Comparison of ENCODE assay signal across 13 mouse cellular contexts in the genomic region with DNA sequence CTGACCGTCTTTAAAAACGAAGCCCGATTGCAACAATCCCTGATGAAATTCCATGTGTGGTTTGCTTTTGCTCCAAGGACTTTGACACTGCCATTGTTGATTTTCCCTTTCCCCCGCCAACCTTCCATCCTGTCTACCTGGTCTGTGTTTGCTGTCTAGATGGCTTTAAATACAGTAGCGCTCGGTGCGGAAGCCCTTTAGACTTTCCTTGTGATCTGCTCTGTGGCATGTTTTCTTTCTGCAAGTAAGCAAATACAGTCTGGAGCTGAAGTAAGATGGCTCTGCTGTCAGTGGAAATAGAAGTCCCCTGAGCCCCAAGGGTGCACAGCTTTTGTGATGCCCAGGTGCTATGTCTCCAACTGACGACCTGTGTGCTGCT. TPM values are rescaled to one million over a fixed set of nuclear protein-coding genes. Genes with fewer than 3 reads are reported as not detected.
DNase-seq lines count a peak whose midpoint lies in the region; ATAC-seq and TF ChIP-seq lines count a peak whose summit lies in the region.
"Had no signal": no experiment of that assay in that cellular context is flagged by ENCODE, and none has a peak within 500 bp of the region (broad histone marks: within the 10 kb centered on the region; RNA-seq: fewer than 3 reads in every experiment).

No protein-coding gene starts in this region.

- peak; percentile 37 for ATAC-seq in intestine, embryonic 16.5 days
- ATAC-seq in midbrain, embryonic 15.5 days (replicated peaks), result no peak

- no peaks in the 10 kb centered on the region for H3K27me3 ChIP-seq in spleen, adult 2 months (ENCODE audit: control insufficient read depth, insufficient read depth, low read length)
- no peaks in the 10 kb centered on the region for H3K27me3 ChIP-seq in intestine, embryonic 16.5 days (replicated peaks; ENCODE audit: control insufficient read depth, insufficient read depth, low read length)
- H3K27me3 ChIP-seq in midbrain, embryonic 15.5 days (replicated peaks), result no peaks in the 10 kb centered on the region

- TF ChIP-seq CTCF in spleen, adult 2 months (IDR thresholded peaks at IDR 0.05; ENCODE audit: extremely low read depth, insufficient read depth, insufficient read length, insufficient replicate concordance), result no peak

- H3K4me1 ChIP-seq in spleen, adult 2 months (ENCODE audit: control insufficient read depth, insufficient read depth, insufficient read length), result peaks cover 2% of the 10 kb centered on the region; the same call in 1 of the 2 replicates
- no peaks in the 10 kb centered on the region for H3K4me1 ChIP-seq in intestine, embryonic 16.5 days (ENCODE audit: control insufficient read depth, insufficient read depth, low read length)
- H3K4me1 ChIP-seq in midbrain, embryonic 15.5 days, result peaks cover 25% of the 10 kb centered on the region

- no peaks in the 10 kb centered on the region for H3K9me3 ChIP-seq in intestine, embryonic 16.5 days (ENCODE audit: control insufficient read depth, low read length)
- H3K9me3 ChIP-seq in midbrain, embryonic 15.5 days, result no peaks in the 10 kb centered on the region
- H3K9me3 ChIP-seq: heart, embryonic 10.5 days had no signal

- peaks cover 2% of the 10 kb centered on the region; the same call in 1 of the 2 replicates for H3K36me3 ChIP-seq in spleen, adult 2 months (ENCODE audit: control insufficient read depth, insufficient read depth, low read length)
- no peaks in the 10 kb centered on the region for H3K36me3 ChIP-seq in intestine, embryonic 16.5 days (ENCODE audit: control insufficient read depth, insufficient read depth, low read length)
- no peaks in the 10 kb centered on the region for H3K36me3 ChIP-seq in midbrain, embryonic 15.5 days (replicated peaks)

- H3K4me3 ChIP-seq in spleen, adult 2 months (ENCODE audit: extremely low read depth, insufficient read depth, insufficient read length), result no peak overlapping the region
- no peak overlapping the region for H3K4me3 ChIP-seq in intestine, embryonic 16.5 days (ENCODE audit: low read length)
- H3K4me3 ChIP-seq in midbrain, embryonic 15.5 days, result no peak overlapping the region
- H3K4me3 ChIP-seq: heart, embryonic 10.5 days had no signal

- TF ChIP-seq POLR2A in spleen, adult 2 months (IDR thresholded peaks at IDR 0.05; ENCODE audit: low read depth, low read length), result no peak

- no peak overlapping the region for H3K9ac ChIP-seq in intestine, embryonic 16.5 days (ENCODE audit: low read depth, low read length)
- H3K9ac ChIP-seq in midbrain, embryonic 15.5 days, result peak overlapping the region; percentile 1; the same call in 1 of the 2 replicates

- DNase-seq in spleen, adult 2 months (ENCODE audit: low read depth in 1 of 2, low spot score in 2 of 2), result no peak
- no peak for DNase-seq in spleen, postnatal 14 days (ENCODE audit: low spot score in 2 of 2)
- no peak for DNase-seq in T-cell, adult 2 months (ENCODE audit: low spot score)
- no peak for DNase-seq in kidney, postnatal 4 days
- no peak for DNase-seq in kidney, postnatal 10 days
- no peak for DNase-seq in adrenal gland, adult 8-10 months
- DNase-seq: thymus, adult 18-20 months had no signal

- no peak overlapping the region for H3K4me2 ChIP-seq in intestine, embryonic 16.5 days (ENCODE audit: low read depth, low read length)
- no peak overlapping the region for H3K4me2 ChIP-seq in midbrain, embryonic 15.5 days

- 82% methylated on average over 8 of the region's 8 CpGs for WGBS in spleen, adult 2 months
- WGBS in intestine, embryonic 16.5 days, result 46% methylated on average over 8 of the region's 8 CpGs
- WGBS in midbrain, embryonic 15.5 days, result 53% methylated on average over 8 of the region's 8 CpGs

- H3K27ac ChIP-seq in spleen, adult 2 months (ENCODE audit: insufficient read depth, low read length), result 0 out of 2 replicates have a peak overlapping the region, but pooled peaks have one; percentile 10
- H3K27ac ChIP-seq in intestine, embryonic 16.5 days (ENCODE audit: low read length), result no peak overlapping the region
- H3K27ac ChIP-seq in midbrain, embryonic 15.5 days, result peak overlapping the region; percentile 42
- H3K27ac ChIP-seq: heart, embryonic 10.5 days had no signal

RNA-seq across cellular contexts. Expression of gene Gja10, which starts 31.6 kb away (rescaled TPM):
- 0.05 and 0.06 TPM in 2 replicates for polyA plus RNA-seq in spleen, adult 2 months (2012; rRNA removed)
- polyA plus RNA-seq in intestine, embryonic 16.5 days (2015; fragmentation: Nextera tagmentation; extraction: Ambion mirVana), result not detected in 2 replicates
- 0.11 TPM in 1 of 2 replicates, not detected in the other for polyA plus RNA-seq in midbrain, embryonic 15.5 days (2015; fragmentation: Nextera tagmentation; extraction: Ambion mirVana)
- total RNA-seq in adrenal gland, adult 8-10 months (2022), result not detected
- total RNA-seq: left cerebral cortex, postnatal 36 days had no signal
- polyA plus RNA-seq: embryonic facial prominence, embryonic 11.5 days; kidney, embryonic 16.5 days had no signal

RNA-seq across cellular contexts. Expression of gene Casp8ap2, which starts 44.3 kb away (rescaled TPM):
- polyA plus RNA-seq in spleen, adult 2 months (2012; rRNA removed), result 1.7 and 2.2 TPM in 2 replicates
- polyA plus RNA-seq in intestine, embryonic 16.5 days (2015; fragmentation: Nextera tagmentation; extraction: Ambion mirVana), result 30.9 and 37.3 TPM in 2 replicates
- polyA plus RNA-seq in midbrain, embryonic 15.5 days (2015; fragmentation: Nextera tagmentation; extraction: Ambion mirVana), result 43.2 and 45.2 TPM in 2 replicates
- 1 to 10 TPM; 6.6 to 9.7 (median 8.5) TPM for total RNA-seq in adrenal gland, adult 8-10 months (2022)
